Mouse (Mus musculus) spleen, adult 2 months (tissue): ENCODE results near the gene Muc1. TPM values are rescaled to one million over a fixed set of nuclear protein-coding genes. Genes with fewer than 3 reads are reported as not detected.

Experiments
- DNase-seq, 2 experiments: peaks; one replicate each; pipeline versions ENCODE4 v3.0.0 to v3.0.0-alpha.2; 2012 to 2021; ENCODE audit warnings: low spot score in 2 of 2, low read depth in 1 of 2
- H3K27ac ChIP-seq: fragments of 200-500 bp; 2 replicates; pipeline ENCODE4 v1.5.1; 2012; ENCODE audit warnings: low read length, inconsistent platforms; ENCODE audit not compliant: insufficient read depth
- H3K27me3 ChIP-seq: fragments of 200-500 bp; 2 replicates; pipeline ENCODE4 v1.6.1; 2012; ENCODE audit warnings: mild to moderate bottlenecking, moderate library complexity, low read length, inconsistent platforms; ENCODE audit not compliant: control insufficient read depth, insufficient read depth
- H3K36me3 ChIP-seq: fragments of 200-500 bp; 2 replicates; pipeline ENCODE4 v1.6.1; 2012; ENCODE audit warnings: mild to moderate bottlenecking, low read length, inconsistent platforms; ENCODE audit not compliant: control insufficient read depth, insufficient read depth
- H3K4me1 ChIP-seq: fragments of 200-500 bp; 2 replicates; pipeline ENCODE4 v1.6.1; 2011; ENCODE audit warnings: inconsistent platforms; ENCODE audit not compliant: control insufficient read depth, insufficient read depth, insufficient read length
- H3K4me3 ChIP-seq: fragments of 200-500 bp; 2 replicates; pipeline ENCODE4 v1.5.1; 2011; ENCODE audit warnings: mild to moderate bottlenecking, inconsistent platforms; ENCODE audit not compliant: insufficient read depth, insufficient read length; ENCODE audit errors: extremely low read depth
- CTCF ChIP-seq: fragments of 200-500 bp; IDR thresholded peaks from 2 replicates; pipeline ENCODE4 v1.5.1; 2011; ENCODE audit warnings: mild to moderate bottlenecking, inconsistent platforms; ENCODE audit not compliant: insufficient read depth, insufficient read length, insufficient replicate concordance; ENCODE audit errors: extremely low read depth
- POLR2A ChIP-seq: fragments of 200-500 bp; IDR thresholded peaks from 2 replicates; pipeline ENCODE4 v1.6.1; 2011; ENCODE audit warnings: low read depth, low read length, inconsistent platforms
- WGBS: fragments of 180-500 bp; shearing (Covaris S2); methylation state at CpG from one replicate; pipeline ENCODE4 v1.1.7; 2018; 5-methylcytosine and 5-hydroxymethylcytosine counted together
- polyA plus RNA-seq: library from polyadenylated mRNA; depleted of rRNA; stranded (reverse); fragments of >200 nt; gene quantifications from 2 replicates; pipeline ENCODE4 v1.2.3, GENCODE M21; 2012

Muc1 gene
- polyA plus RNA-seq, 1 experiment: 17.4 TPM

- H3K4me1 ChIP-seq: peaks cover 5% of the 10 kb centered on the region; the same call in 1 of the 2 replicates
- H3K36me3 ChIP-seq: no peaks in the 10 kb centered on the region
- no peak for TF ChIP-seq CTCF
- TF ChIP-seq POLR2A: no peak
- WGBS: 90% methylated on average over 1 of the region's 1 CpGs
- no peak for DNase-seq
- H3K27ac ChIP-seq: no peak overlapping the region
- no peak overlapping the region for H3K4me3 ChIP-seq
- no peaks in the 10 kb centered on the region for H3K27me3 ChIP-seq
These were observed 10.6 kb upstream of the Muc1 start for GRCm38 (mm10) chr3:89218271-89218670.

DNA sequence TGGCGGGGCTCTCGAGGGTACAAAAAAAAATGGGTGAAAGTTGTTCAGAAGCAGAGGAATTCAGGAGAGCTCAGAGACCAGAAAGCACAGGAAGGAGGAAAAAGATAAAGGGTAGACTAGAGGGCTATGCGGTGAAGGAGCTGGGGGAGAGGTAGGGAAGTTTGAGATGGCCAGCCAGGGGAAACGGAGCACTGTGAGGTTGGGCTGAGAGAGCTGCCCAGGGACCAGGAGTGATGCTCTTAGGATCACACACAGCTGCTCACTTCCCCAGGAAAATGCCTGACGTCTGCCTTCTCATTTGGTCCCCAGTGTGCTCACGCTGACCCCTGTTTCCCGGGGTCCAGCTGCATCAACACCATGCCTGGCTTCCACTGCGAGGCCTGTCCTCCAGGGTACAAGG is 9.3 kb upstream of the Muc1 start:
- TF ChIP-seq POLR2A (no peak), CTCF (no peak)
- 58% methylated on average over 8 of the region's 8 CpGs for WGBS
- DNase-seq: no peak
- Histone ChIP-seq H3K4me1 (peaks cover 5% of the 10 kb centered on the region; the same call in 1 of the 2 replicates), H3K36me3 (no peaks in the 10 kb centered on the region), H3K4me3 (no peak overlapping the region), H3K27ac (no peak overlapping the region), H3K27me3 (no peaks in the 10 kb centered on the region)

GRCm38 (mm10) chr3:89221167-89221566 is 7.7 kb upstream of the Muc1 start:
- DNase-seq: no peak
- H3K36me3 ChIP-seq: no peaks in the 10 kb centered on the region
- no peaks in the 10 kb centered on the region for H3K4me1 ChIP-seq
- no peak for TF ChIP-seq CTCF
- TF ChIP-seq POLR2A: no peak
- no peaks in the 10 kb centered on the region for H3K27me3 ChIP-seq
- no peak overlapping the region for H3K27ac ChIP-seq
- 90% methylated on average over 5 of the region's 5 CpGs for WGBS
- no peak overlapping the region for H3K4me3 ChIP-seq

DNA sequence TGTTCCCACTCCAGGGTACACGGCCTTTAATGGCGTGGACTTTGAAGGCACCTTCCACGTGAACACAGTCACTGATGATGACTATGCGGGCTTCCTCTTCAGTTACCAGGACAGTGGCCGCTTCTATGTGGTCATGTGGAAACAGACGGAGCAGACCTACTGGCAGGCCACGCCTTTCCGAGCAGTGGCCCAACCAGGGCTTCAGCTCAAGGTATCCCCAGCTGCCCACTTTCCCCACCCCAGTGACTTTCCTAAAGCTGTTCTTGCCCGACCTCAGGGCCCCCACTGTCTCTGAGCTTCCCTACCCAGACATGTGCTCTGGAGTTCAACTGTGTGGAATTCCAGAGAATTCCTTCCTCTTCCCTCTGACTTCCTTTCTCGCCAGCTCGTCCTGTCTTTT is 4.1 kb upstream of the Muc1 start:
- Histone ChIP-seq H3K4me3 (no peak overlapping the region), H3K4me1 (peaks cover 7% of the 10 kb centered on the region; the same call in 1 of the 2 replicates), H3K27me3 (peaks cover 8% of the 10 kb centered on the region; the same call in 1 of the 2 replicates), H3K36me3 (no peaks in the 10 kb centered on the region), H3K27ac (no peak overlapping the region)
- no peak for DNase-seq
- no peak for TF ChIP-seq CTCF
- TF ChIP-seq POLR2A: no peak
- WGBS: 87% methylated on average over 11 of the region's 11 CpGs

DNA sequence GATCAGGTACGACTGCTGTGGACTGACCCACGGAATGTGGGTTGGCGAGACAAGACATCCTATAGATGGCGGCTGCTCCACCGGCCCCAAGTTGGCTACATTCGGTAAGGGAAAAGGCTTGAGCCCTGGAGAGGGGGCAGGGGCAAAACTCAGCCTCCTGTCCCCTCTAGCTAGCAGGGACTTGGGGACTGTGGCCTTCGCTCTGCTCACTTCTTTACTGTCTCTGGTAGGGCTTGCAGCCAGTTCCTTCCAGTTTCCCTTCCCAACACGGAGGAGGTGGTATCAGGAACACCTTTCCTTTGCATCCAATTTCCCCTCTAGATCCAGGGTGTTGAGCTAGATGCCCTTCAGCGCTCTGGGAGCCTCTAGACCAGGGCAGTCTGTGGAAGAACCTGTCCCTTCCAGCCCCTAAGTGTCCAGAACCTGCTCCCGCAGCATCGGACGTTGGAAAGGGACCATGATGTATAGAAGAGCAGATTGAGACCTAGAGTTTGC is 3.5 kb upstream of the Muc1 start:
- Histone ChIP-seq H3K4me1 (peaks cover 7% of the 10 kb centered on the region; the same call in 1 of the 2 replicates), H3K27me3 (peaks cover 8% of the 10 kb centered on the region; the same call in 1 of the 2 replicates)
- whole genome bisulfite sequencing: 86% methylated on average over 12 of the region's 12 CpGs

DNA sequence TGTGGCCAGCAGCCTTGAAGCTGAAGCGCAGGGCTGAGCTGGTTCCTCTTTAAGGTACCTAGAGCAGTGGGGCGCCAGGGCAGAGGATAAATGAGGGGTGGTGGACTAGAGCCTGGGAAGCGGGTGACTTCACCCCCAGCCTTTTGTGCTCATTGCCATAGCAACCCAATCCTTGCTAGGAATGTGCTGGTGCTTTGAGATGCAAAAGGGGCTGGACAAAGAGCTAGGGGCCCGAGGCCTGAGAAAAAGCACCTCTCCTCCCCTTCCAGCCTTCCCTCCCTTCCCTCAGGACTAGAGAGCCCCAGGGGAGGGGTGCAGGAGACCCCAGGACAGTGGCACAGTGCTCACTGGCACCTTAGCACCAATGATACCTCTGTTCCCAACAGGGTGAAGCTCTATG is 2.9 kb upstream of the Muc1 start:
- no peak for DNase-seq
- Histone ChIP-seq H3K36me3 (no peaks in the 10 kb centered on the region), H3K4me1 (peaks cover 7% of the 10 kb centered on the region; the same call in 1 of the 2 replicates), H3K27me3 (peaks cover 8% of the 10 kb centered on the region; the same call in 1 of the 2 replicates), H3K27ac (no peak overlapping the region), H3K4me3 (no peak overlapping the region)
- WGBS: 60% methylated on average over 4 of the region's 4 CpGs
- TF ChIP-seq CTCF: no peak
- no peak for TF ChIP-seq POLR2A

More for the DNA sequence above, 3.5 kb upstream of the Muc1 start:
- H3K27ac ChIP-seq: no peak overlapping the region
- DNase-seq: no peak
- no peak overlapping the region for H3K4me3 ChIP-seq
- H3K36me3 ChIP-seq: no peaks in the 10 kb centered on the region
- TF ChIP-seq POLR2A: no peak
- no peak for TF ChIP-seq CTCF

DNA sequence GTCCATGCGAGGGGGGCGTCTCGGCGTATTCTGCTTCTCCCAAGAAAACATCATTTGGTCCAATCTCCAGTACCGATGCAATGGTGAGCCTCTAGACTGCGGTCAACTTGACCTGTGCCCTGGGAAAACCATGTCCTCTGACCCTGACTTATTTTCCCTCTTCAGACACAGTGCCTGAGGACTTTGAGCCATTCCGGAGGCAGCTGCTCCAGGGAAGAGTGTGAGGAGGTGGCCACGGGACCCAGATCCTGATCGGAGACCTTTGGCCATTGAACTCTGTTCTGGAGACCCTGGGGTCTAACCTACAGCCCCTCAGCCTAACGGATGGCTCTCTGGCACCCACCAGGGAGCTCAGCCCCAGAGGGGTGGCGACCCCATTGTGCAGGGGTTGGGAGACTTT is 2.5 kb upstream of the Muc1 start:
- no peak for TF ChIP-seq POLR2A
- no peak for TF ChIP-seq CTCF
- WGBS: 90% methylated on average over 11 of the region's 11 CpGs
- no peak for DNase-seq
- H3K27ac ChIP-seq: no peak overlapping the region
- no peaks in the 10 kb centered on the region for H3K36me3 ChIP-seq
- H3K4me3 ChIP-seq: no peak overlapping the region
- peaks cover 8% of the 10 kb centered on the region; the same call in 1 of the 2 replicates for H3K27me3 ChIP-seq
- peaks cover 9% of the 10 kb centered on the region; the same call in 1 of the 2 replicates for H3K4me1 ChIP-seq
